Mouse (Mus musculus) telencephalon, adult 2 months (tissue): Measurements from ENCODE around the gene Bphl.

Experiments
- DNase-seq: peaks from one replicate; pipeline ENCODE4 v3.0.0-alpha.2; 2011; ENCODE audit warnings: low read depth, low spot score

The Bphl gene

GRCm38 (mm10) chr13:34120536-34120935 lies 83.1 kb downstream of the Bphl start:
- no peak for DNase-seq
